Mouse (Mus musculus) kidney, adult 11 months (tissue): ENCODE data around the gene Plg.

ENCODE experiments used
- DNase-seq: peaks from one replicate; pipeline ENCODE4 v3.0.0; 2022

Plg gene

DNA sequence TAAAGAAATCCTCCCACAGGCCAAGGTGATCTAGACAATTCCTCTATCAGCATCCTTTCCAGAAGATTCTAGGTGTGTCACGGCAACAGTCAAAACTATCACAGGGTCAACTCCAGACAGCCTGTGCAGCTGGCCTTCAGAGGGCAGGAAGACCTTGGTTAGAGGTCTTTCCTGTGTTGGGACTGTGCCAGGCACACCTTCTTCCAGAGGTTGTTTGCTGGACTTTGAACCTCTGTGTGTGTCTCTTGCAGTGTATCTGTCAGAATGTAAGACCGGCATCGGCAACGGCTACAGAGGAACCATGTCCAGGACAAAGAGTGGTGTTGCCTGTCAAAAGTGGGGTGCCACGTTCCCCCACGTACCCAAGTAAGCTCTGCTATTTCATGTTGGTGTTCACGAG lies 9.8 kb downstream of the Plg start:
- DNase-seq = peak; percentile 61

DNA sequence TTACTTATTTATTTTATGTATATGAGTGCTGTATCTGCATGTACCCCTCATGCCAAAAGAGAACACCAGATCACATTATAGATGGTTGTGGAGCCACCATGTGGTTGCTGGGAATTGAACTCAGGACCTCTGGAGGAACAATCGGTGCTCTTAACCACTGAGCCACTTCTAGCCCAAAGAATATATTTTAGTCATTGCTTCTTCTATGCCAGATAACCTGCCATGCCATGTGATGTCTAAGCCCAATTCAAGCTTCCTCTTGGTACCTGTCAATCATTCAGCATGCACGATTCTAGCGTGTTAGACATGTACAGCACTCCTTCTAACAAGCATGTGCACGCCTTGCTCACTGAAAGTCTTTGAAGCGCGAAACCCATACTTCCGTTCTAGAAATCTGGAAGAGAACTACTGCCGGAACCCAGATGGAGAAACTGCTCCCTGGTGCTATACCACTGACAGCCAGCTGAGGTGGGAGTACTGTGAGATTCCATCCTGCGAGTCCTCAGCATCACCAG lies 17.8 kb downstream of the Plg start:
- no peak for DNase-seq

GRCm38 (mm10) chr17:12403420-12403819 lies 25.0 kb downstream of the Plg start:
- DNase-seq = no peak

GRCm38 (mm10) chr17:12409346-12409944 lies 31.0 kb downstream of the Plg start:
- DNase-seq = no peak

DNA sequence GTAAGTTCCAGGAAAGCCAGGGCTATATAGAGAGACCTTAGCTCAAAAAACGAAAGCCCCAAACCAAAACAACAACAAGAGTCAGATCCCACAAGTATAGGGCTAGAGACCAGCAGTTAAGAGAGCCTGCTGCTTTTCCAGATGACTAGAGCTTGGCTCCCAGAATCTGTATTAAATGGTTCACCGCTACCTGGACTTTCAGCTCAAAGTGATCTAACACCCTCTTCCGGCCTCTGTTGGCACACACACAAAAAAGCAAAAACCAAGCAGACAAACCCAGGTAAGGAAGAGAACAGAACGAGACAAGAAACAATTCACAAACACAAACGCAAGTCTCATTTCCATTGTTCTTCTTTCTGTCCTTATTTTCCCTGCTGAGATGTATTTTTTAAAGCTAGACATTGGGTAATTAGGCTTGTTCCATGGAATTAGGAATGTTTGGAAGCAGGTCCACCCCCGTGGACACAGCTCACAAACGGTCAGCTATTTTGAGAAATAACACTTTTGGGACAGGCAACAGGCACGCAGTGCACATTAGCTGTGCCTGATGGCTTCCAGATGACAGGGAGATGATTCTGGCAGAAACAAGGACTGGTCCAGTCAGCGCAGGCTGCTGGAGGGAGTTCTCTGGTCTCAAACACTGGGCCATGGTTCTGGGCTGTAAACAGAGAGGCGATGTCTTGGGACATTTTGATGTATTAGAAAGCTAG lies 33.9 kb downstream of the Plg start:
- peak; percentile 45 for DNase-seq

- peak; percentile 41 for DNase-seq
These were observed 34.5 kb downstream of the Plg start for GRCm38 (mm10) chr17:12412891-12413237.

DNA sequence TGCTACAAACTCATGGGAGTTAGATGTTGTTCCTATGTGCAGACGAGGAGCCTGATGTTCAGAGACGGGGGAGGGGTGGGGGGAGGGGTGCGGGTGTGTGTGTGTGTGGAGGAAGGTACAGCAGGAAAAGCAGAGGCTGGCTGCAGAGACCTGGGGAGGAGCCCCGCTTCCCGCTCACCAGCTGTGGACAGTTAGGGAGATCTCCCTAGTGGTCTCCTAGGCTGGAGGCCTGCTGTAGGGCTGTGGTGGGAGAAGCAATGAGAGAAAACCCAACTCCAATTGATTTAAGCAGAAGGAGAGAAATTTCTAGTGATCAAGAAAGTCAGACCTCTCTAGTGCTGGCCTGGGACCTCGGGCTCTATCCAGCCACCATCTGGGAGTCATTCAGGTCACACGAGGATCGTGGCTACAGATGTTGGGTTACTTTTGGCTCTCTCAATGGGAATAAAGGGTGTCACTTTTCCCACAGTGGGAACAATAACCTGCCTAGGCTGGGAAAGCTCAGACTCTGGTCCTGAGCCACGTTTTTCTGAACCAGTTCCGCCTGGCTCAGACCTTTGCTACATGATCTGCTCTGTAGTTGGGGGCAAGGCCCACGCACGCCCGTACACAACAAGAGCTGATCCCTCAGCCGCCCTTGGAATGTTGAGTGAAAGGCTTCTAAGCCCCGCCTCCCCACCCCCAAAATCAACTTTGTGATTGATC lies 36.8 kb downstream of the Plg start:
- DNase-seq = no peak

DNA sequence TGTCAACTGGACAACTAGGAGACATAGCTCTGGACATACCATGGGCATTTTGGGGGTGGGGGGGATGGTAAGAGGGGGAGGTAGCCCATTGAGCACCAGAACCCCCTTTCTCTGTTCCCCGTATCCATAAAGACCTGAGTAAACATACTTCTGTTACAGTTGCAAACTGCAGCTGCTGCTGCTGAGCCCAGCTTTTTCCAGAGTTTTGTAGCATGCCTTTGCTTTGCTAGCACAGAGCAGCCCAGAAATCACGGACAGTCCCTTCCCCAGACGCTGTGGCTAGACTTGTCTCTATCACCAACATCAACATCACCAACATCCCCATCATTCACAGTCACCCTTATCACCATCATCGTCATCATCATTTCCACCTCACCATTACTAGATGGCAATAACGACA lies 37.3 kb downstream of the Plg start:
- DNase-seq = no peak

DNA sequence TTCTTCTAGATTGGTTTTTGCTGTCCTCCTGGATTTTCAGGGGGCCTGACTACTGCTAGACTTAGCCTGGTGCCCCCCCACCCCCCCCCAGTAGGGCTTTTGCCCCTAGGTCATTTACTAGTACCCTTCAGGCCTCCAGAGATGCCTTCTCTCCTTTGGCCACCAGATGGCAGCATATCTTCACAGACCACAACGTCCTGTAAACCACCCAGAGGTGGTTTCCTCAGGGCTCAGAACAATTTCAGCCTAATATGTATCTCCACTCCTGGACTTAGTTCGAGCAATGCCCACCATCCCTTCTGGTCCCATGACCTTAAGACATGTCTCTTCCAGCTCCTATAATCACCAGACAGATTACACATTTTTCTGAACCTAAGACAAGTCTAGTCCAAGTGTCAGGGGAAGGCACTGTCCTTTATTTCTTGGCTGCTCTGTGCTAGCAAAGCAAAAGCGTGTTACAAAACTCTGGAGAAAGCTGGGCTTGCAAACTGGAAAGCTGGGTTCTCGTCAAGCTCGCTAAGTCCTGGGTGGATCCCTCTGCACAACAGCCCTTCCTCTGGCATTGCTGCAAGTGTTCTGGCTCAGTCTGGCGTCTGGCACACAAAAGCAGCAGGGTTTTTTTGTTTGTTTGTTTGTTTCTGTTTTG lies 38.0 kb downstream of the Plg start:
- DNase-seq = peak; percentile 55

DNA sequence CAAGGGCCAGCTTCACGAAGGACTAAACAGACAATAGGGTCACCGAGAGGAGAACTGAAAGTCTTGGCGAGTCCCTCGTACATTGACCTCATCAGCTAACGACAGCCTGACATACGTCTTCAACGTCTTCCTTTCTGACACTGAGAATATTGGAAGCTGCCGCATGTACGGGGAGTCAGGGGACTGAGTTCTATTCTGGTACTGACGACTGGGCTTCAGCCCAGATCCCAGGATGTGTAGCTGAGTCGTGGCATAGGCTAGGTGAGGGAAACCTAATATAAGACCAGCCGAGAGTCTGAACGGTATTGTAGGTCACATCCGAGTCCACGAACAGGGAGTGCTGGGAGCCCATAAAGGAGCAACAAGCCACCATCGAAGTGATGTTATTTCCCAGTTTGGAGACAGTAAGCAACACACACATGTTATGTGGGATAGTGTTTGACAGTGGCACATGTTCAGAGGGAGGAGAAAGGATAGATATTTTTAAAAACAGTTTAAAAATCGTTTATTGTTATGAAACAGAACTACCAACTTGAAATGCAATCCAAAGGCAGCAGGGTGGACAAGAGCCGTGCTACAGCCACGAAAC lies 41.2 kb downstream of the Plg start:
- DNase-seq = no peak

DNA sequence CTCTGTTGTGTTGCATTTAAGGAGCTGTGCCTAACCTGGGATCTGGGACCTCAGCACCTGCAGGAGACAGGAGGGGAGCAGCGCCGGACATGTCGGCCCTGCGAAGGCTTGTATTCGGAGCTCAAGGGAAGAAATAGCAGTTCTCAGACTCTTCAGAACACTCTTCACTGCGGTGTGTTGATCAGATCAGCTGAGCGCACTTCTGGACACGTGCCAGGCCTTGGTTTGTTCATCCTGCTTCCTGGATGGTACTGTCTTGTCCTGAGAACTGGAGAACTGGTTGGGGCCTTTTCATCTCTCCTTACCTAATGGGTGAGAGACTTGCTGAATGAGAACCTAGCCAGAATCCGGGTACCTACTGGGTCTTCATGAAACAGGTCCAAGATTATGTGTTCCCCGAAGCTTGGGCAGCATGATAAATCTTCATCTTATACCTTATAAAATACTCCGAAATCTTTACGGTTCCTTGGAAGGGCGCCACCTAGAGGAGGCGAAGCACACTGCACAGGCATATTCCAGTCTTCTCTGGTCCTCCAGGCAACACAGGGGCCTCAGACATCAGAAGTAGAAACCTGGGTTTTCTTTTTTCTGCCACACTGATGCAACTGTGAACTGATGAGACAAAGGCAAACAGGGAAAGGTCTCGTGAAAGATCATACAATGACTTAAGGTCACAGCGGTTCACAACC lies 42.6 kb downstream of the Plg start:
- DNase-seq = no peak

DNA sequence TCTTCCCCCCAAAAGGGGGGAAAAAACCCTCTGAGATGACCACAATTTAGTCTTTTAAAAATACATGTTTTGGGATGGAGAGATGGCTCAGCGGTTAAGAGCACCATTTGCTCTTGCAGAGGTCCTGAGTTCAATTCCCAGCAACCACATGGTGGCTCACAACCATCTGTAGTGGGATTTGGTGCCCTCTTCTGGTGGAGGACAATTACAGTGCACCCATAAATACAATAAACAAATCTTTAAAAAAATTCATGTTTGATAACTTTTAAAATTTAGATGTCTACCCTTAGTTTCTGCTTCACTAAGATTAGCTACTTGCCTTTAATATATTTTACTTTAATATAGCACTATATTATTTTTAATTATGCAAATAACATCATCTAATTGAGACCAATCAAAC lies 43.7 kb downstream of the Plg start:
- no peak for DNase-seq

- DNase-seq = no peak
These were observed 48.7 kb downstream of the Plg start for GRCm38 (mm10) chr17:12427156-12427555.

- no peak for DNase-seq
These were observed 50.0 kb downstream of the Plg start for GRCm38 (mm10) chr17:12428369-12428768.

DNA sequence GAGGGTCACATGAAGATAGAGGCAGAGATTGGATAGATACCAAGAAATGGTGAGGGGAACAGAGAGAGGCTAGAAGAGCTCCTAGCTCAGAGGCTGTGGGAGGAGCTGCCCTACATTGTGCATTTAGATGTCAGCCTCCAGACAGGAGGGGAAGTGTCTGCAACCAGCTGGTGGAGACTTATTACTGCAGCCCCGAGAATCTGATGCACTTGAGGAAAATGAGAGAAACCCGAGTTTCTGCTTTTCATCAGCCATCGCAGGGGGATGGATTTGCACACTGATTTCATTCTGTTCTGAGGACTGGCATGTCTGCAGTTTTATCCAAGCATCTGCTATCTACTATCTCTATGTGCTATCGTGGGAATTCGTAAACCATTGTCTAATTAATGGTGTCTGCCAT lies 53.3 kb downstream of the Plg start:
- DNase-seq = no peak

DNA sequence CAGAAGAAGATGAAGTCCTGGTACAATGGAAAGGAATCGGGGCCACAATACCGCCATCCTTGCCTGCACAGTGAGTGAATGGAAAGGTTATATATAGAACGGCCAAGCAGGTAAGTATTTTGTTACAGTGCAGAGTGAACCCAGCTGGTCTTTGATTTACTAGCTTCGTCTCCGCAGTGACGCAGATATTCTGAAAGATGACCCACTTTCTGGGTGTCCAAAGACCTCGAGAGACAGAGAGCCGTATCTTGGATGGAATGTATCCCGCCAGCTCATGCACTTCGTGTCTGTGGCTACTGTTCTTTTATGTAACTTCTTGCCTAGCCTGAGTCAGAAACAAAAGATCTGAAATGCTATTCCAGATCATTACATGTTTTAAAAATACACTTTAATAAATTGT lies 59.4 kb downstream of the Plg start:
- no peak for DNase-seq

DNA sequence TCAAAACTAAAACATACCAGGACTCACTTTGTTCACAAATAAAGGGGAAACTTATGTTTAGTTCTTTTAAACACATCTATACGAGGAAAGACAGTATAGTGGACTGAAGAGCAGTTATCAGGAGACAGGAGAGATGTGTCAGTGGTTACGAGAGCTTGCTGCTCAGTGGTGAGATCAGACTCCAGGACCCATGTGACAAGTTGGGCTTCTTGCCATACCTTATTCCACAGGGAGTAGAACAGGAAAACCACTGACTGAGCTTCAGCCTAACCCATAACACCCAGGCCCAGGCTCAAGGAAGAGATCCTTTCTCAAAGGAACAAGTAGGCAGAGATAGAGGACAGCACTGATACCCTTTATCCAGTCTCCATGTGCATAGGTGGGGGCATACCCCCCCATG lies 66.2 kb downstream of the Plg start:
- DNase-seq = peak; percentile 6

- DNase-seq = no peak
These were observed 72.8 kb downstream of the Plg start for GRCm38 (mm10) chr17:12451234-12451633.

- peak; percentile 6 for DNase-seq
These were observed 74.6 kb downstream of the Plg start for GRCm38 (mm10) chr17:12452862-12453531.

- DNase-seq = no peak
These were observed 75.3 kb downstream of the Plg start for GRCm38 (mm10) chr17:12453691-12454090.

- DNase-seq = no peak
These were observed 76.9 kb downstream of the Plg start for GRCm38 (mm10) chr17:12455143-12455790.

DNA sequence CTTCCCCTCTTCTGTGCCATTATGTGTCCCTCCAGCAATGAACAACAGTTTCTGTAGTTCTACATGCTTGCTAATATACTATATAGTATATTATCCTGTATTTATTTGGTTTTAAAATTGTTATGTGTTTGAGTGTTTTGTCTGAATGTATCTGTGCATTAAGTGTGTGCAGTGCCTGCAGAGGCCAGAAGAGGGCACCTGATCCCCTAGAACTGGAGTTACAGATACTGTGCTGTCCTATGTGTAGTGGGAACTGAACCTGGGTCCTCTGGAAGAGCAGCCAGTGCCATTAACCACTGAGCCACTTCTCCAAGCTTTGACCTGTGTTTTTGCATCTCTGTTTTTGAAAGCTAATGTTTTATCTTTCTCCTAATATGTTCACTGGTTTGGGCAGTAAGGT lies 82.8 kb downstream of the Plg start:
- DNase-seq = no peak
